Mouse (Mus musculus) gastrocnemius, postnatal 36 days (tissue): ENCODE data around the gene Tmc6. TPM values are rescaled to one million over a fixed set of nuclear protein-coding genes. Genes with fewer than 3 reads are reported as not detected.

Experiments used
- DNase-seq, 2 experiments: peaks; one replicate each; pipeline ENCODE4 v3.0.0; 2022
- intact Hi-C: fragments of 180-260 bp; cut with DNase I; formaldehyde crosslinking; loops from one replicate; pipeline ENCODE4 v1.15.1; 2025
- total RNA-seq, 2 experiments: library from RNA; stranded (reverse); gene quantifications; 2 replicates each; pipeline ENCODE4 v1.2.3; 2021

Tmc6 gene
- total RNA-seq, 2 experiments from 2014 or later = 5.8 to 5.9 TPM

- intact Hi-C loops = no loop called here
Observed at GRCm38 (mm10) chr11:117727031-117727430, 55.0 kb downstream of the Tmc6 start.

DNA sequence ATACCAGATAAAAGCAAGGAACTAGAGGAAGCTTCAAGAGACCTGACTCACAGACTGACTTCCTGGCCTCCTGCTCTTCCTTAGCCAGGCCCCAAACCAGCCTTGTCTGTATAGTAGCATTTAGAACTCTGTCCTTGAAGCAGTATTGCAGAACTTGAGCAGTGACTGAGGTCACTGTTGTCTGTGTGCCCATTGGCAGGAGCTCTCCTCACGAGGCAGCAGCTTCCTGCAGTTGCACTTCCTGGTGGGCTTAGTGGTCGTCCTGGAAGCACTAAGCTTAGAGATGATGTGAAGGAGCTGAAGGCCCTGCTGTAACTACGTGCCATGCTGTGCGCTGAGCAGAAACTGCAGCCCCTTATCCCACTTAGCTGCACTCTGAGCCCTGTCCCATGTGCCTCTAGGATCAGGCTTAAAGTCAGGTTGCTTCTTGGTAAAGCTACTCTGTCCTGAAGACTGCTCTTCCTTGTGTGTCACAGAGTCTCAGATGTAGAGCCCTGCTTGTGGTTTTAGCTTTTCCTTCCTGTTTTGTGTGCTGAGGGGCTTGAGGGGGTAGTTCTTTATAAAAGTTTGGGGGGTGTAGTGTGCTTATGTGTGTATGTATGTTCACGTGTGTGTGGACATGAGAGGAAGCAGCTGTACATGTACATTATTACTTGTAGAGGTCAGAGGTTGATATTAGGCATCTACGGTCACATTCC is 57.2 kb downstream of the Tmc6 start:
- DNase-seq = no peak
- intact Hi-C loops = no loop called here

More at GRCm38 (mm10) chr11:117727031-117727430, 55.0 kb downstream of the Tmc6 start:
- no peak for DNase-seq

- intact Hi-C loops = no loop called here
- no peak for DNase-seq
Observed at GRCm38 (mm10) chr11:117718838-117719237, 63.2 kb downstream of the Tmc6 start.

Other genes with a start within 250 kb of the Tmc6 start
- 10 to 100 TPM; 15.0 to 19.6 TPM for gene Tnrc6c, start 127.9 kb downstream of the Tmc6 start, total RNA-seq
- gene Tmc8, start 122 bp downstream of the Tmc6 start, total RNA-seq = 1 to 10 TPM; 1.2 to 1.7 TPM
- not detected for gene 6030468B19Rik, start 15.5 kb upstream of the Tmc6 start, total RNA-seq
- gene Gm20708, start 27.5 kb upstream of the Tmc6 start, total RNA-seq = under 1 TPM; 0.57 to 0.89 TPM
- 100 to 1,000 TPM; 155 to 161 TPM for gene Syngr2, start 27.5 kb upstream of the Tmc6 start, total RNA-seq
- gene Afmid, start 43.7 kb upstream of the Tmc6 start, total RNA-seq = 1 to 10 TPM; 2.7 to 3.0 TPM
- gene Tk1, start 43.9 kb upstream of the Tmc6 start, total RNA-seq = 1 to 10 TPM; 4.5 TPM
- gene Birc5, start 67.1 kb upstream of the Tmc6 start, total RNA-seq = under 1 TPM; 0.74 to 0.84 TPM
- gene Tmem235, start 78.6 kb upstream of the Tmc6 start, total RNA-seq = not detected
- gene Tha1, start 91.3 kb upstream of the Tmc6 start, total RNA-seq = 1 to 10 TPM; 4.3 to 5.2 TPM
- gene Socs3, start 187.8 kb upstream of the Tmc6 start, total RNA-seq = 1 to 10 TPM; 1.8 to 4.7 TPM
- gene Pgs1, start 204.1 kb upstream of the Tmc6 start, total RNA-seq = 10 to 100 TPM; 17.9 to 18.9 TPM